Mouse (Mus musculus) MEL (cell line): Measurements from ENCODE around the gene Slc5a5. TPM values are rescaled to one million over a fixed set of nuclear protein-coding genes. Genes with fewer than 3 reads are reported as not detected.

Experiments used
- DNase-seq: peaks from one replicate; pipeline ENCODE4 v3.0.0; 2011; ENCODE audit warnings: low read depth, low spot score
- H3K27ac ChIP-seq: 2 replicates; pipeline ENCODE4 v1.5.1; 2012; ENCODE audit warnings: low read depth, mild to moderate bottlenecking, control low read depth, low read length, moderate library complexity; ENCODE audit not compliant: control insufficient read depth
- H3K27me3 ChIP-seq, 2 experiments: fragments of 150-350 bp in 1 of 2; sonication (generic) in 1 of 2; 2 replicates each; pipeline ENCODE4 v1.6.1; 2012; ENCODE audit warnings: low read length in 2 of 2, mild to moderate bottlenecking in 2 of 2, improper control_type of control experiment in 1 of 2, moderate library complexity in 1 of 2; ENCODE audit not compliant: insufficient read depth in 2 of 2, control insufficient read depth in 1 of 2
- H3K36me3 ChIP-seq, 2 experiments: 2 replicates each; pipeline ENCODE4 v1.6.1; 2012 to 2014; ENCODE audit warnings: low read length in 2 of 2, improper control_type of control experiment in 1 of 2, inconsistent platforms in 1 of 2, mild to moderate bottlenecking in 1 of 2; ENCODE audit not compliant: insufficient read depth in 2 of 2, control insufficient read depth in 1 of 2
- H3K4me1 ChIP-seq, 2 experiments: fragments of 150-350 bp in 1 of 2; sonication (generic) in 1 of 2; 2 replicates each; pipeline ENCODE4 v1.6.1; 2012; ENCODE audit warnings: low read length in 2 of 2, improper control_type of control experiment in 1 of 2, mild to moderate bottlenecking in 1 of 2; ENCODE audit not compliant: insufficient read depth in 2 of 2, control insufficient read depth in 1 of 2
- H3K4me3 ChIP-seq, 2 experiments: fragments of 150-350 bp in 1 of 2; sonication (generic) in 1 of 2; 2 replicates each; pipeline ENCODE4 v1.5.1; 2012; ENCODE audit warnings: low read depth in 2 of 2, low read length in 2 of 2, mild to moderate bottlenecking in 2 of 2, moderate library complexity in 2 of 2, control low read depth in 1 of 2, improper control_type of control experiment in 1 of 2; ENCODE audit not compliant: control insufficient read depth in 1 of 2, insufficient read depth in 1 of 2
- H3K79me2 ChIP-seq: 2 replicates; pipeline ENCODE4 v1.6.1; 2012; ENCODE audit warnings: mild to moderate bottlenecking, low read length, moderate library complexity; ENCODE audit not compliant: control insufficient read depth, poor library complexity, insufficient read depth
- H3K9ac ChIP-seq: 2 replicates; pipeline ENCODE4 v1.6.1; 2012; ENCODE audit warnings: low read depth, mild to moderate bottlenecking, control low read depth, low read length, moderate library complexity; ENCODE audit not compliant: control insufficient read depth, poor library complexity, severe bottlenecking
- H3K9me3 ChIP-seq: fragments of 150-350 bp; sonication (generic); replicated peaks from 2 replicates; pipeline ENCODE4 v1.6.1; 2012; ENCODE audit warnings: mild to moderate bottlenecking, low read length, improper control_type of control experiment, moderate library complexity; ENCODE audit not compliant: insufficient read depth
- CHD1 ChIP-seq: IDR thresholded peaks from 2 replicates; pipeline ENCODE4 v1.6.1; 2012; ENCODE audit warnings: low read depth, mild to moderate bottlenecking, inconsistent platforms, low read length, improper control_type of control experiment
- E2F4 ChIP-seq: IDR thresholded peaks from 2 replicates; pipeline ENCODE4 v1.6.1; 2011; ENCODE audit warnings: low read depth, low read length, improper control_type of control experiment, borderline replicate concordance
- ETS1 ChIP-seq: IDR thresholded peaks from 2 replicates; pipeline ENCODE4 v1.6.1; 2012; ENCODE audit warnings: low read depth, mild to moderate bottlenecking, inconsistent platforms, low read length, improper control_type of control experiment, moderate library complexity
- GATA1 ChIP-seq: IDR thresholded peaks from 2 replicates; pipeline ENCODE4 v1.6.1; 2011; ENCODE audit warnings: low read depth, low read length, improper control_type of control experiment
- HCFC1 ChIP-seq: IDR thresholded peaks from 2 replicates; pipeline ENCODE4 v1.6.1; 2012; ENCODE audit warnings: low read depth, mild to moderate bottlenecking, inconsistent platforms, low read length, improper control_type of control experiment, moderate library complexity
- KAT2A ChIP-seq: conservative IDR thresholded peaks from 2 replicates; pipeline ENCODE4 v1.6.1; 2012; ENCODE audit warnings: low read depth, low read length, improper control_type of control experiment, inconsistent platforms
- MAX ChIP-seq: IDR thresholded peaks from 2 replicates; pipeline ENCODE4 v1.6.1; 2011; ENCODE audit warnings: low read length, improper control_type of control experiment
- MAZ ChIP-seq: IDR thresholded peaks from 2 replicates; pipeline ENCODE4 v1.6.1; 2012; ENCODE audit warnings: low read depth, mild to moderate bottlenecking, inconsistent platforms, low read length, improper control_type of control experiment
- MEF2A ChIP-seq: IDR thresholded peaks from 2 replicates; pipeline ENCODE4 v1.6.1; 2014; ENCODE audit warnings: low read depth, mild to moderate bottlenecking, inconsistent platforms, low read length, improper control_type of control experiment; ENCODE audit not compliant: poor library complexity, insufficient replicate concordance, severe bottlenecking; ENCODE audit errors: extremely low read depth
- MXI1 ChIP-seq: IDR thresholded peaks from 2 replicates; pipeline ENCODE4 v1.6.1; 2011; ENCODE audit warnings: mild to moderate bottlenecking, low read depth, low read length, improper control_type of control experiment
- NELFE ChIP-seq: IDR thresholded peaks from 2 replicates; pipeline ENCODE4 v1.6.1; 2011; ENCODE audit warnings: low read depth, low read length, improper control_type of control experiment
- NRF1 ChIP-seq: IDR thresholded peaks from 2 replicates; pipeline ENCODE4 v1.6.1; 2014; ENCODE audit warnings: low read depth, mild to moderate bottlenecking, inconsistent platforms, low read length, improper control_type of control experiment, moderate library complexity; ENCODE audit not compliant: poor library complexity, insufficient read depth, severe bottlenecking
- POLR2A ChIP-seq, 2 experiments: IDR thresholded peaks; 2 replicates each; pipeline ENCODE4 v1.6.1; 2011 to 2012; ENCODE audit warnings: low read length in 2 of 2, mild to moderate bottlenecking in 2 of 2, control low read depth in 1 of 2, improper control_type of control experiment in 1 of 2, low read depth in 1 of 2, moderate library complexity in 1 of 2; ENCODE audit not compliant: control insufficient read depth in 1 of 2, insufficient read depth in 1 of 2, poor library complexity in 1 of 2
- POLR2AphosphoS5 ChIP-seq: IDR thresholded peaks from 2 replicates; pipeline ENCODE4 v1.6.1; 2012; ENCODE audit warnings: low read depth, borderline replicate concordance, mild to moderate bottlenecking, inconsistent platforms, low read length, moderate library complexity, mixed read lengths
- SIN3A ChIP-seq: IDR thresholded peaks from 2 replicates; pipeline ENCODE4 v1.6.1; 2012; ENCODE audit warnings: low read length, improper control_type of control experiment, inconsistent platforms
- UBTF ChIP-seq: IDR thresholded peaks from 2 replicates; pipeline ENCODE4 v1.6.1; 2012; ENCODE audit warnings: low read depth, mild to moderate bottlenecking, inconsistent platforms, low read length, improper control_type of control experiment, moderate library complexity, borderline replicate concordance; ENCODE audit not compliant: insufficient read depth
- USF1 ChIP-seq: IDR thresholded peaks from 2 replicates; pipeline ENCODE4 v1.6.1; 2014; ENCODE audit warnings: low read depth, mild to moderate bottlenecking, inconsistent platforms, low read length, improper control_type of control experiment, moderate library complexity
- USF2 ChIP-seq, 2 experiments: IDR thresholded peaks; 2 replicates each; pipeline ENCODE4 v1.6.1; 2011 to 2012; ENCODE audit warnings: improper control_type of control experiment in 2 of 2, low read length in 2 of 2, borderline replicate concordance in 1 of 2, inconsistent platforms in 1 of 2, low read depth in 1 of 2, mild to moderate bottlenecking in 1 of 2; ENCODE audit not compliant: insufficient read depth in 1 of 2
- polyA plus RNA-seq, 2 experiments: library from polyadenylated mRNA; stranded (reverse) in 1 of 2; unstranded in 1 of 2; fragments of >175 nt in 1 of 2; fragments of >200 nt in 1 of 2; gene quantifications; 2 replicates each; pipeline versions ENCODE4 v1.2.1 to v1.2.4; 2012; ENCODE audit warnings: low replicate concordance in 2 of 2, low read depth in 1 of 2; ENCODE audit not compliant: insufficient read length in 2 of 2, insufficient read depth in 1 of 2, missing spikeins in 1 of 2
- total RNA-seq: library from RNA; depleted of rRNA; stranded (reverse); fragments of 300-350 nt; gene quantifications from 2 replicates; pipeline ENCODE4 v1.2.3, GENCODE M21; 2012

Gene Slc5a5
- total and polyA plus RNA-seq, 3 experiments, result 0.12 to 0.36 TPM; not detected in 1

- Histone ChIP-seq H3K36me3 (no peaks in the 10 kb centered on the region; a peak in 1 of 4 replicates), H3K4me1 (peaks cover 0 to 16% of the 10 kb centered on the region in 2 experiments; a peak in 3 of 4 replicates), H3K9me3 (no peaks in the 10 kb centered on the region), H3K79me2 (no peaks in the 10 kb centered on the region; the same call in 1 of the 2 replicates), H3K9ac (peak overlapping the region; percentile 57), H3K27ac (no peak overlapping the region), H3K27me3 (no peaks in the 10 kb centered on the region), H3K4me3 (peak overlapping the region; percentile 67 to 95)
- TF ChIP-seq POLR2AphosphoS5, result no peak
- TF ChIP-seq HCFC1, result peak; percentile 27; the same call in 1 of the 2 replicates
- TF ChIP-seq USF2 (IDR thresholded peaks at IDR 0.05; ENCODE audit: borderline replicate concordance in 1 of 2, insufficient read depth in 1 of 2, low read depth in 1 of 2, low read length in 2 of 2), result no peak
- TF ChIP-seq SIN3A, result 0 out of 2 replicates have a peak, but pooled peaks have one; percentile 16
- TF ChIP-seq MXI1, result peak; percentile 52
- no peak for TF ChIP-seq CHD1
- no peak for TF ChIP-seq KAT2A
- no peak for TF ChIP-seq E2F4
- no peak for TF ChIP-seq ETS1
- TF ChIP-seq NELFE, result peak; percentile 36; the same call in 1 of the 2 replicates
- no peak for TF ChIP-seq GATA1
- peak; percentile 45 to 56; a peak in 1 of 4 replicates for TF ChIP-seq POLR2A (IDR thresholded peaks at IDR 0.05; ENCODE audit: control insufficient read depth in 1 of 2, insufficient read depth in 1 of 2, low read depth in 1 of 2, low read length in 2 of 2, poor library complexity in 1 of 2)
- no peak for TF ChIP-seq UBTF
- TF ChIP-seq MAZ, result peak; percentile 69; the same call in 1 of the 2 replicates
- TF ChIP-seq USF1, result 0 out of 2 replicates have a peak, but pooled peaks have one; percentile 14
- TF ChIP-seq MEF2A, result no peak
- DNase-seq, result peak; percentile 78
These were observed 35.9 kb downstream of the Slc5a5 start for GRCm38 (mm10) chr8:70856541-70857197.

GRCm38 (mm10) chr8:70856028-70856427, 36.5 kb downstream of the Slc5a5 start:
- Histone ChIP-seq H3K9me3 (no peaks in the 10 kb centered on the region), H3K27ac (no peak overlapping the region), H3K4me1 (peaks cover 0 to 20% of the 10 kb centered on the region in 2 experiments; a peak in 3 of 4 replicates), H3K9ac (no peak overlapping the region; the same call in 1 of the 2 replicates), H3K79me2 (no peaks in the 10 kb centered on the region; the same call in 1 of the 2 replicates), H3K27me3 (no peaks in the 10 kb centered on the region), H3K36me3 (no peaks in the 10 kb centered on the region; a peak in 1 of 4 replicates), H3K4me3 (no peak overlapping the region; a peak in 1 of 4 replicates)
- TF ChIP-seq NRF1, result no peak
- no peak for TF ChIP-seq UBTF
- no peak for TF ChIP-seq GATA1
- no peak for TF ChIP-seq SIN3A
- no peak for TF ChIP-seq POLR2AphosphoS5
- no peak for TF ChIP-seq MAX
- no peak for TF ChIP-seq CHD1
- no peak for DNase-seq
